Mouse (Mus musculus) thymus, adult 2 months (tissue): ENCODE measurements around the gene Dlx3. TPM values are rescaled to one million over a fixed set of nuclear protein-coding genes. Genes with fewer than 3 reads are reported as not detected.

Experiments
- DNase-seq: peaks from one replicate; pipeline ENCODE4 v3.0.0; 2021
- H3K27ac ChIP-seq: fragments of 200-500 bp; 2 replicates; pipeline ENCODE4 v1.5.1; 2012; ENCODE audit warnings: low read length, control low read depth; ENCODE audit not compliant: control insufficient read depth, insufficient read depth
- H3K27me3 ChIP-seq: fragments of 200-500 bp; 2 replicates; pipeline ENCODE4 v1.6.1; 2012; ENCODE audit warnings: mild to moderate bottlenecking, low read length, moderate library complexity, mixed read lengths; ENCODE audit not compliant: control insufficient read depth, insufficient read depth
- H3K36me3 ChIP-seq: fragments of 200-500 bp; 2 replicates; pipeline ENCODE4 v1.6.1; 2012; ENCODE audit warnings: mild to moderate bottlenecking, low read length, moderate library complexity; ENCODE audit not compliant: control insufficient read depth, insufficient read depth
- H3K4me1 ChIP-seq: fragments of 200-500 bp; replicated peaks from 2 replicates; pipeline ENCODE4 v1.6.1; 2012; ENCODE audit warnings: low read length; ENCODE audit not compliant: control insufficient read depth, insufficient read depth
- H3K4me3 ChIP-seq: fragments of 200-500 bp; 2 replicates; pipeline ENCODE4 v1.5.1; 2012; ENCODE audit warnings: mild to moderate bottlenecking, low read length, control low read depth, moderate library complexity; ENCODE audit not compliant: control insufficient read depth, insufficient read depth
- CTCF ChIP-seq: fragments of 200-500 bp; IDR thresholded peaks from 2 replicates; pipeline ENCODE4 v1.5.1; 2012; ENCODE audit warnings: mild to moderate bottlenecking, control low read depth, low read length, moderate library complexity, borderline replicate concordance; ENCODE audit not compliant: control insufficient read depth, poor library complexity, insufficient read depth; ENCODE audit errors: extremely low read depth
- POLR2A ChIP-seq: fragments of 200-500 bp; IDR thresholded peaks from 2 replicates; pipeline ENCODE4 v1.6.1; 2012; ENCODE audit warnings: mild to moderate bottlenecking, low read length, control low read depth, moderate library complexity; ENCODE audit not compliant: control insufficient read depth, poor library complexity, insufficient read depth; ENCODE audit errors: extremely low read depth
- WGBS: fragments of 180-500 bp; shearing (Covaris S2); methylation state at CpG from one replicate; pipeline ENCODE4 v1.1.7; 2018; 5-methylcytosine and 5-hydroxymethylcytosine counted together
- polyA plus RNA-seq: library from polyadenylated mRNA; depleted of rRNA; stranded (reverse); fragments of >200 nt; gene quantifications from 2 replicates; pipeline ENCODE4 v1.2.3, GENCODE M21; 2012

Gene Dlx3
- polyA plus RNA-seq, 1 experiment, result 1.0 TPM

- TF ChIP-seq CTCF, result no peak
- TF ChIP-seq POLR2A, result no peak
- DNase-seq, result no peak
- WGBS, result 16% methylated on average over 9 of the region's 9 CpGs
These were observed 28.8 kb downstream of the Dlx3 start for GRCm38 (mm10) chr11:95148754-95149153.

DNA sequence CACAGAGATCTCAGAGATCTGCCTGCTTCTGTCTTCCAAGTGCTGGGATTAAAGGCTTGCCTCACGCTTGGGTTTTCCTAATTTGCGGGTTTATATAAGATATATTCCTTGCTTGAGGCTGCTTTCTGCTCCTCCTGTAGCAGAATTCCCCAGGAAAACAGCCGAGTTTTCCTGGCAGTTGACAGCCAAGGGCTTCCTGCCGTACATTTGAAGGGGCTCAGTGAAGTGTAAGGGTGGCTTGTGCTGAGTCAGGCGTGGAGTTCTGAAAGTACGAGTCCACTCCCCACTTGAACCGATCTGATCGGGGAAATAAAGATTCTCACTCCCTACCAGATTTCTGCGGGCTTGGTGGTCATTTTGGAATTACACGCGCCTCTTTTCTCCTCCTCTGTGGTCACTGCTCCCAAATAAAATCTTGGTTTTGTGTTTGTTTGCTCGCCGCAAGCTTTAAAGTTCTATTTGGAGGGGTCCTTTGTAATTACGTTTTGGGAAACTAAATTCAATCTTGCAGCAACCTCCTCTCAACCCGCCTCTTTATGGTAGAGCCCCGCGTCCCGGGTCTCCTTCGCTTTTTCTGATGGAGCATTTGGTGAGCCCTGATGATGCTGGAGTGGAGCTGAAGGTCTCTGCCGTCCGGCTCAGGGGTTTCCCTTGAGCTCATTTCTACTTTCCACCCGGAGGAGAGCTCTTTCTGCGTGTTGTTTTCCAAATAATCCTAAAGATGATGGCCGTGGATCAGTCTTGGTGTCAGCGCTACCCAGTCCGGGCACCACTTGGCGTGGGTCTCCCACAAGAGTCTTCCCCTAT, 29.7 kb downstream of the Dlx3 start:
- TF ChIP-seq CTCF (no peak), POLR2A (no peak)
- no peak for DNase-seq
- H3K4me3 ChIP-seq, result no peak overlapping the region

More at GRCm38 (mm10) chr11:95148754-95149153, 28.8 kb downstream of the Dlx3 start:
- no peak overlapping the region for H3K27ac ChIP-seq
- H3K36me3 ChIP-seq, result no peaks in the 10 kb centered on the region
- H3K27me3 ChIP-seq, result peaks cover 43% of the 10 kb centered on the region
- H3K4me1 ChIP-seq, result peaks cover 16% of the 10 kb centered on the region
- no peak overlapping the region for H3K4me3 ChIP-seq

GRCm38 (mm10) chr11:95150269-95151049, 30.5 kb downstream of the Dlx3 start:
- H3K4me1 ChIP-seq, result peaks cover 9% of the 10 kb centered on the region
- H3K27ac ChIP-seq, result no peak overlapping the region
- H3K4me3 ChIP-seq, result no peak overlapping the region
- no peaks in the 10 kb centered on the region for H3K36me3 ChIP-seq
- 6% methylated on average over 33 of the region's 33 CpGs for WGBS
- peaks cover 30% of the 10 kb centered on the region for H3K27me3 ChIP-seq
- TF ChIP-seq POLR2A (no peak), CTCF (no peak)
- no peak for DNase-seq

More for the DNA sequence above, 29.7 kb downstream of the Dlx3 start:
- Histone ChIP-seq H3K27ac (no peak overlapping the region), H3K4me1 (peaks cover 16% of the 10 kb centered on the region), H3K27me3 (peaks cover 37% of the 10 kb centered on the region), H3K36me3 (no peaks in the 10 kb centered on the region)
- WGBS, result 9% methylated on average over 27 of the region's 27 CpGs

DNA sequence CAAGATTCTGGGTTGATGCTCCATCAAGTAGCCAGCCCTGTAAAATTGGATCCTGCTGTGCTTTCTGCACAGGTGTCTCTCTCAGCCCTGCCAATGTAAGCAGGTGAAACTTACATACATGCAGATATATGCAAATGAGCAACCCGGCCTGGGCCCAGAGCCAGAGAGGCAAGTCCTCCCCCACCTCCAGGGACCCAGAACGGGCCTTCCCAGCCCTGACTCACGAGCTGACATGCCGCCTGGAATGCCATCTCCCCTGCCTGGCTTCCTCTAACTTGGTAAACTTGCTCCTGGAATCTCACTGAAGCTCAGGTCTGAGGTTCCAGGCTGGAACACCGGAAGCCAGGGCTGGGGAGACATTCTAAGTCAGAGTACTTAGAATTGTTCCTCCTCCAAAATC, 33.2 kb downstream of the Dlx3 start:
- no peaks in the 10 kb centered on the region for H3K36me3 ChIP-seq
- WGBS, result 93% methylated on average over 5 of the region's 5 CpGs
- no peak overlapping the region for H3K4me3 ChIP-seq
- peaks cover 25% of the 10 kb centered on the region for H3K27me3 ChIP-seq
- H3K4me1 ChIP-seq, result no peaks in the 10 kb centered on the region
- no peak for DNase-seq
- no peak overlapping the region for H3K27ac ChIP-seq
- TF ChIP-seq POLR2A, result no peak
- TF ChIP-seq CTCF, result no peak

DNA sequence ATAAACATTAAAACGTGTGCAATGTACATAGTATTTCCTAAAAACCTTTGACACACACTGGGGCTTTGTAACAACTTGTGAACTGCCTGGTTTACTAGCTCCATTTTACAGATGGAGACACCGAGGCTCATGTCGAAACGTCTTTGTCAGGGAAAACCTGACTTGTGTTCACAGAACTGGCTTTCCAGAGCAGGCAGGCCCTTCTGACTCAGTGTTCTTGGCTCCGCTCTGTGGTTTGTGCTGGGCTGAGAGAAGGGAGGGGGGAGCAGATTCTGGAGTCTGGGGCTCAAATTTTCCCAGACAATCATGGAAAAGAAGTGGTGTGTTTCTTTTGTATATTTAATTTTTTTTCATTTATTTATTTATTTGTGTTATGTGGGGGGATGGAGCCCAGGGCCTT, 33.8 kb downstream of the Dlx3 start:
- no peak overlapping the region for H3K27ac ChIP-seq
- WGBS, result 93% methylated on average over 5 of the region's 5 CpGs
- H3K36me3 ChIP-seq, result no peaks in the 10 kb centered on the region
- no peak overlapping the region for H3K4me3 ChIP-seq
- H3K27me3 ChIP-seq, result peaks cover 22% of the 10 kb centered on the region
- no peaks in the 10 kb centered on the region for H3K4me1 ChIP-seq
- DNase-seq, result no peak
- TF ChIP-seq POLR2A (no peak), CTCF (no peak)

DNA sequence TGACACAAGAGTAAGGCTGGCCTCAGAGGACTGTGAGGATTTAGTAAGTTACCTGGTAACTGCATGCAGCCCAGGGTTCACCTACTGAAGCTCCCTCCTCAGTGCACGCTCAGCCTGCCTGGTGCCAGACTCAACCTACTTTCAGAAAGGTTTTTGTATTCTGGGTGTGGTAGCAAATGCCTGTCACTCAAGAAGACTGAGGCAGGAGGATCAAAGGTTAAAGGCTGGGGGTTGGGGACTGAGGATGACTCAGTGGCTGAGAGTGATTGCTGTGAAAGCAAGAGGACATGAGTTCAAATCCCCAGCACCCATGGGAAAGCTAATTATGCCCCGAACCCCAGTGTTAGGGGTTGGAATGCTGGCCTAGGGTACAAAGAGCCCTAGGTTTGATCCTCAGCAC, 35.6 kb downstream of the Dlx3 start:
- Histone ChIP-seq H3K4me3 (no peak overlapping the region), H3K36me3 (no peaks in the 10 kb centered on the region), H3K27ac (no peak overlapping the region), H3K4me1 (no peaks in the 10 kb centered on the region), H3K27me3 (peaks cover 11% of the 10 kb centered on the region)
- WGBS, result 93% methylated on average over 2 of the region's 2 CpGs
- TF ChIP-seq POLR2A (no peak), CTCF (no peak)
- no peak for DNase-seq
